Mouse (Mus musculus): Measurements from ENCODE around the gene Aldh18a1.

DNA sequence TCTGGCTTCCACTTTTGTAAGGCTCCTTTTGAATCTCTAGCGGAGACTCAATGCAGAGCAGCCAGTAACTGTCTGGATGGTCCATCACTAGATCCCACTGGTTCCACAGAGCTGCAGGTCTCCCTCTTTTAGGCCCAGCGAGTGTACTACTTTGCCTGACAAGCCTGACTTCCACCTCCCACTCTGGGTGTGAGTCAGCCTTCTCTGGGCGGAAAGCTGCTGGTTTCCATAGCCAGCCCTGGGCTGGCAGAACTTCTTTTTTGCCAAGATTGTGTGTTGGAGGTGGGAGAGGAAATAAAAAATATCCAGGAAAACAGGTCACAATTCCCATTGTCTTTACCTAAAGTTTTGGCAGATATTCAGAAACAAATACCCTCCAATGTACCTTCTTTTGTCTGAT is 41.8 kb upstream of the Aldh18a1 start:
- no peak for TF ChIP-seq CTCF (IDR thresholded peaks at IDR 0.05; ENCODE audit: control insufficient read depth, insufficient read depth, insufficient read length)
- TF ChIP-seq MAX (IDR thresholded peaks at IDR 0.05) = no peak
- no peak for TF ChIP-seq USF1 (IDR thresholded peaks at IDR 0.05; ENCODE audit: low read depth)
- no peak for TF ChIP-seq FOSL1 (IDR thresholded peaks at IDR 0.05; ENCODE audit: insufficient read depth, low read length, poor library complexity, severe bottlenecking)
- no peak for TF ChIP-seq CEBPB (IDR thresholded peaks at IDR 0.05; ENCODE audit: low read depth)
- TF ChIP-seq MYOD1 (IDR thresholded peaks at IDR 0.05; ENCODE audit: control insufficient read depth, insufficient read length, low read depth) = no peak
